Mouse (Mus musculus): ENCODE measurements around the gene Plppr4.

Gene Plppr4

DNA sequence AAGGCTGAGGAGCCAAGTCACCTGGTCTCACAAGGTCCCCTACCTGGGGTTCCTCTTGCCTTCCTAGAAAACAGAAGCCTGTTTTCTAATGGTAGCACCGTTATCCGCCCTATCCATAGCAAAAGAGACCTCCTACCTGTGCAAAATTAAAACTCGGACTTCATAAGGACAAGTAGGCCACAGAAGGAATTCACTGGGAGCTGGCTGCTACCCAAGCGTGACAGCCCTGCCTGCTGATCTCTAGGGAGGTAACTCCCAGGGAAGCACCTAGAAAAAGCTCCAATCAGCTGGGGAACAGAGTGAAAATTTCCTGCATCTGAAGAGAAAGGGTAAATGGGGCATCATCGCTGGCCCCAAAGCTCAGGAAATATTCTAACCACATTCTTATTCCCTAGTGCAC is at the start of gene Plppr4:
TSS of gene Plppr4 (minus strand) at position 349 of the 400 bp plus-strand sequence.
- DNase-seq (ENCODE audit: low spot score) = peak; percentile 50

DNA sequence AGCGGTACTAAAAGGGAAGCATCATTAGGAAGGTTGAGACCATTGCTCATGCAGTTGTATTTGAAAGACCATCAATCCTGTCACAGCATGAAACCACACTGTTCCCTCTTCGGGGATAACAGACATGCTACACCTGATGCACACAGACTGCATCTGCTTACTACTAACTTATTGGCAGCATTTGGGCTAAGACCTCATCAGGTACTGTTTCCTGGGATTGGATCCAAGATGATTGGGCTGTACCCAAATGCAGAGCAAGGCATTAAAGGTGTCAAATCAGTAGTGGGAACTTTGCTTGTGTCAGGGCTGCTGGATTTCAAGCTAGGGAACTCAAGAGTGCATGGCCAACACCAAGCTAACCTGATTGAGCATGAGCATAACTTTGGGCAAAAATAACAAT is 45.1 kb upstream of the Plppr4 start:
- no peak for DNase-seq (ENCODE audit: low spot score)

DNA sequence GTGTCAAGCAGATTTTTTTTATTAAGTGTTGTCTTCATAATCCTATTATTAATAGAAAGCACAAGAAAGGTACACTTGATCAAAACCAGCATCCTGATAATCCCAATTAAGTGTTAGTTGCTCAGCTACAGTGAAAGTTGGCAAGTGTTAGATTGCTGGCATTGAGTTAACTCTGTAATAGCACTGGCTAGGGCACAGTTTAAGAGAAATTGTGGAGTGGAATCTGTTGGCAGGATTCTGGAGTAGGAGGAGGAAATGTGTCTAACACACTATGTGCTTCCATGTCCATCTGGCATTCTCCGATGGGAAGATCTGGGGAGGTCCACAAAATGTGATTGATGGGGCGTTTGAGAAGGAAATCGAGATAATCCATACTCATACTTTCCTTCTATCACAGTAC is 43.1 kb upstream of the Plppr4 start:
- DNase-seq (ENCODE audit: low spot score) = no peak

- DNase-seq (ENCODE audit: low spot score) = no peak
Measured at GRCm38 (mm10) chr3:117366041-117366440, 5.4 kb upstream of the Plppr4 start.

- DNase-seq (ENCODE audit: low spot score) = peak; percentile 77
Measured at GRCm38 (mm10) chr3:117359686-117360521, 772 bp downstream of the Plppr4 start.

GRCm38 (mm10) chr3:117358981-117359628 is 1.6 kb downstream of the Plppr4 start:
- no peak for DNase-seq (ENCODE audit: low spot score)

DNA sequence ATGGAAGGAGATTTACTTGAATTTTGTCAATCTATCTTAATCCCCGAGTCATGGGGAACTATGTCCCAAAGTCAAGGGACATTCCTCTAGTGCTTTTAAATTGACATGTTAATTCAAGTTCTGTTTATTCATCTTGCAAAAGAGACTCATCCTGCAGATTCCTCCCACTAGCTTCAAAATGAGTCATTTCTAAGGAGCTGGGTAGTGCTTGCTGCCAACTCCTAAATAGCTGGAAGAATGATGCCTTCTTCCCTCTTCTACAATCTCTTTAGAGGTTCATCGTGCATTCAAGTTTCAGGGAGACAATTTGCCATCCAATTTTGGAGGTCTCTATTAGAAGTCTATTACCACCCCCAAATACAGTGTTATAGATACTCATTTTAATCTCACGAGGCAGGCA is 3.3 kb downstream of the Plppr4 start:
- DNase-seq (ENCODE audit: low spot score) = no peak

- no peak for DNase-seq (ENCODE audit: low spot score)
Measured at GRCm38 (mm10) chr3:117353940-117354339, 6.7 kb downstream of the Plppr4 start.

GRCm38 (mm10) chr3:117346351-117346750 is 14.3 kb downstream of the Plppr4 start:
- no peak for DNase-seq (ENCODE audit: low spot score)

DNA sequence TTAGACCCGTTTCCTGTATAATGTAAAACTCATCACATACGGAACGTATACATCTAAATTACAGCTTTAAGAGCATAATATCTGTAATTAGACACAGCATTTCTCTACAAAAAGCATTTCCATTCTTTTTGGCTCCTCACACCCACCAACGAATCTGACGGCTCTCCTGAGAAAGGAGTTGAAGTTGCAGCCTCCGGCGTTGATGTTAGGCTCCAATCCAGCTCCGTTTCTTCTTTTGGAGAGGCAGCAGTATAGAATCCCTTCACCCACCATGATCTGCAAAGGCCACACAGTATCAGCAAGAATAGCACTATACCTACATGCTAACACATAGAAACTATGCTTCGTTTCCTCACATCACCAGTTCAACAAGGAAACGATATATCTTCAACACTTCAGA is 29.2 kb downstream of the Plppr4 start:
- no peak for DNase-seq (ENCODE audit: low spot score)

DNA sequence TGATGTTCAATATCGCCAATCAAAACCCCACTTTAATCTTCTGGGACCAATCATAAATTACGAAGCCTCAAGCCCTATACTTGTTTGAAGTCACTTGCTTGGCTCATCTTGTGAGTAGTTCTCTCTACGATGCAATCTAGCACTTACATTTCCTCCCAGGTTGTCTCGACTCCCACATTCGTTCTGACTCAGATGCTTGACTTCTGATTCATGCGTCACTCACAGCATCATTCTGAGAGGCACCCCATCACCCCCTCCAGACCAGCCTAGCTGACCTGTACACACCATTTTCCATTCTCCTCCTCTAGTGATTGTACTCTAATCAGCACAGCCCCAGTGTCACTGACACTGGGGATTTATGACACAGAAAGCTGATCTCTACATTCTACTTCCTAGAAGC is 31.2 kb downstream of the Plppr4 start:
- no peak for DNase-seq (ENCODE audit: low spot score)

DNA sequence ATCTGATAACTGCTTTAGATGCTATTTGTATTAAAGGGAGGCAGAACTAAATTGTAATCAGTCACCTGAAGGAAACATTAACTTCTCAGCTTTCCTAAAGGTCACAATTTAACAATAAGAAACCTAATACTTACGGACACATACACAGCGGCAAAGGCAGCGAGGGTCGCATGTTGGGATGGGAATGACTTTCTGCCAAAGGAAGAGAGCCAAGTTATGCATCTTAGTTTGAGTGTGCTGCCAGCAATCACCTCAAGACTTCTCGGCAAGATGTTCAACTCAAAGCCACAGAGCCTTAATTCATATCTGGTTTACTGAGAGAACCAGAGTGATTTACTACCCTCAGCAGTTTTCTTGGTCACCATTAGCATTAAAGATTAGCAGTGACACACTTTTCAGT is 34.1 kb downstream of the Plppr4 start:
- no peak for DNase-seq (ENCODE audit: low spot score)

DNA sequence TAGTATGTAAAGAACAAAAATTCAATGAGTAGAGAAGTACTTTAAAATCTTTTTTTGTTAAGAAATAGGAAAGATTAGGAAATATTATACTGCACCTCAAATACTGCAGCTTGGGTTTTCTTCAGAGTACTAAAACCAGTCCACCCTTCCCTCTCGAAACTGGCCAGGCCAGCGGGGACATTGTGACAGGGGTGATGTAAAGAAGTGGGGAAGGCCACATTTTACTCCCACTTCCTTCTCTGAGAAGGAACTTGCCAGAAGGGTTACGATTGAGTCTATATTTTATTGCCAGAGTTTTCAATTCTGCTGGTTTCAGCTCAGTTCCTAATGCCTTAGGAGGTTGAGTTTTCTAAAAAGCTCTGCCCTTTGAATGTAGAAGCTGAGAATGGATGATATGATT is 41.0 kb downstream of the Plppr4 start:
- no peak for DNase-seq (ENCODE audit: low spot score)

- DNase-seq (ENCODE audit: low spot score) = no peak
Measured at GRCm38 (mm10) chr3:117313339-117313738, 47.3 kb downstream of the Plppr4 start.

DNA sequence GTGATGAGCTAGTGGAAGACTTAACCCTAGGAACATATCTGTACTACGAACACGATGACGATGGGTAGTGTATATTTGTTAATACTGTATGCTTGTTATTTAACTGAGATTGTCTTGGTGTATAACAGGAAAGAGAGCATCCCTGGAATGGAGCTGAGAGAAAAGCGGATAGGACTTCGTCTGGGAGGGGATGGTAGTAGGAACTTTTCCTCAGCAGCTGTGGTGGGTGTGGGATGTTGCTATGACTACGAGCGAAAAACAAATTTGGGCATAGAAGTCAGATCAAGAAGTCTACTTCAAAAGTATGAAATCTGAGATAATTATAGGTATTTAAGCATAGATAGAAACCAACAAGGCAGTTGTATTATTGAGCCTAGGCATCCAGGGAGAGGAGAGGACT is 48.6 kb downstream of the Plppr4 start:
- DNase-seq (ENCODE audit: low spot score) = no peak

DNA sequence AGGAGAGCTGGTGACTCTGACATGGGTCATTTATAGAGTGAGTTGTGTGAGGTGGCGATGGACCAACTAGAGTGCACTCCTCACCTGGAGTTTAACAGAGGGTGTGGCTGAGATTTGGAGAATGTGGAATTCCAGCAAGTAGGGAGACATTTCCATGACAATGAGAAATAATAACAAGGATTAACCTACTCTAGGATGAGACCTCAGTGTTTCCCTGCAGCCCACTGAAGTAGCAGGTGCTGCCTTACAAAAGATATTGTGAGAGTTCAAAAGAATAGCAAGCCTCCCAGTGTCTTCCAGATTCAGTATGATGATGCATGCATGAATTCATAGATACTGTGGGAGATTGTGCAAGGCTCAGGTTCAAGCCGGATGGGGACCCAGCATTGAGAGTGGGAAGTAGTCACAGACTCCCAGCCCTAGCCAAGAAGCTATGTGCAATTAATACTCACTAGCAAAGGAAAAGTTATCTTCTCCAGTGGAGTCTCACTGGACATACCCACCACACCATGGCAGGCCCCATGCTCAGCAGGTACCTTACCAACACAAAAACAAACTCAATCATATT is 49.8 kb downstream of the Plppr4 start:
- DNase-seq (ENCODE audit: low spot score) = no peak

- no peak for DNase-seq (ENCODE audit: low spot score)
Measured at GRCm38 (mm10) chr3:117309580-117309910, 51.1 kb downstream of the Plppr4 start.

DNA sequence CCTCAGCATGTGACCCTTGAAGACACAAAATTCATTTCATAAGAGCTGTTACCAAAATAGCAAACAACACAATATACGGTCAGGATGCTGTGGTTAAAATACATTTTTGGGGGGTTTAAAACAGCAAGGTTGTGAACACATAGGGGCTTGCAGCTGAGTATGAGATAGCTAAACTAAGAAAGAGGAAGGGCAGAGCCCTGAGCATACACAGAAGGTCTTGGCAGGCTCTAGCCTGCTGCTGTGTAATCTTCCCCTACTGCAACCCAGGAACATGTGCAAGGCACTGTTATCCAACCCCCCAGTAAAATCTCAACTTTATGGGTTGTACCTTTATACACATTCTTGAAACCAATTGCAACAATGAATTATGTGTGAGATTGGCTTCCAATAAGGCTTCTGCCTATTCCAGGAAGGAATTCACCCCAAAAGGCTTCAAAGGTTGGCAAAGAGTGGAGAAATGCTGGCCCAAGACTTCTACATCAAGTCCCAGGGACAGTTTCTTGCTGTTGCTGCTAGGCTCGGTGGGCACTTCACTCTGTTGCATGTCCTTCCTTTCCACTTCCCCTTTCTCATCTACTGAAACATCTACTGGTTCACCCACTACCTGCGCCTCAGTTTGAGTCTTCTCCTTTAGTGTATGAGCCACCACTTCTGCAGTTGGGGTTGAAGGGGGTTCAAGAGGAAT is 51.6 kb downstream of the Plppr4 start:
- DNase-seq (ENCODE audit: low spot score) = no peak

DNA sequence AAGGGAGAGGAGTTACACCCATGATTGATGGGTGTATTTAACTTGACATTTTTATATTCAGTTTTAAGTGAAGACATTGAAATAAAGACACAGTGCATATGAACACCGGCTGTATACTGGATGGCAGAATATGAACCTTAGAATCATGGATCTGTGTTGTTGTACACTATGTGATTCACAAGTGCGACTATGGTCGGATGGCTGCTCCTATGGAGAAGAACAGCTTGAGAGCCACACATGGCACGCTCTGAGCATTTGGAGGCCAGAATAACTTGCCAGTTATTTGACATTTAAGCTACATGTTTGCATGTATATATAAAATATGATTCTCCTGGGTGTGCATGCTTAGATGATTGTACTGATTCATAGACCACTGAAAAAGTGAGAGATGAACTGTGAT is 53.1 kb downstream of the Plppr4 start:
- DNase-seq (ENCODE audit: low spot score) = no peak

DNA sequence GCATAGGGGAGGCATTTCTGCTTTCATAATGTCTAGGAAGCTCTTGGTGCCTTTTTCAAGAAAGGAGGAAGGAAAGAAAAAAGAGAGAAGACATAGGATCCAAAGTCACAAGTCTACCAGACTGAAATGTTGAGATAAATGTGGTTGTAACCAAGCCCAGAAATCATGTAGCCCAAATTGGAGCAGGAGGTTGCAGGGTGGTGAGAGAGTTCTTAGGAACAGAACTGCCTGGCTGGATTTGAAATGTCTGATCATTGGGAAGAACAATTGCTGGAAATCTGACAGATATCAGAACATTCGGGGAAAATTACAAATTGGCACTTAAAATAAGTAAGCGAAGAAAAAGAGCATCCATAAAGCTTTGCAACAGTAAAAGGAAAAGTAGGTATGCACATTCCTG is 56.6 kb downstream of the Plppr4 start:
- DNase-seq (ENCODE audit: low spot score) = no peak

GRCm38 (mm10) chr3:117300735-117301271 is 59.9 kb downstream of the Plppr4 start:
- DNase-seq (ENCODE audit: low spot score) = no peak

- no peak for DNase-seq (ENCODE audit: low spot score)
Measured at GRCm38 (mm10) chr3:117297735-117298134, 62.9 kb downstream of the Plppr4 start.

Data from testis, postnatal 10 days (tissue).